Mouse (Mus musculus): ENCODE data around the gene Nf2. TPM values are rescaled to one million over a fixed set of nuclear protein-coding genes. Genes with fewer than 3 reads are reported as not detected.

The Nf2 gene
- polyA plus RNA-seq, 1 experiment from 2014 or later, result 68.1 TPM

Small RNA genes within 50 kb of the gene (microRNA-seq; reads per million reads assigned to microRNA genes)
- gene Mir6918, result 0.83 reads per million

Other genes starting within 250 kb of the Nf2 start
- gene Gm11032, start 229.5 kb downstream of the Nf2 start, polyA plus RNA-seq (2015; fragmentation: Nextera tagmentation; extraction: Ambion mirVana), result not detected in 2 replicates
- 18.4 and 20.6 TPM in 2 replicates for gene Ascc2, start 211.8 kb downstream of the Nf2 start, polyA plus RNA-seq (2015; fragmentation: Nextera tagmentation; extraction: Ambion mirVana)
- gene Uqcr10, start 145.2 kb downstream of the Nf2 start, polyA plus RNA-seq (2015; fragmentation: Nextera tagmentation; extraction: Ambion mirVana), result 662 and 774 TPM in 2 replicates
- gene Zmat5, start 144.9 kb downstream of the Nf2 start, polyA plus RNA-seq (2015; fragmentation: Nextera tagmentation; extraction: Ambion mirVana), result 63.5 and 64.1 TPM in 2 replicates
- 1.5 and 2.0 TPM in 2 replicates for gene Cabp7, start 102.8 kb downstream of the Nf2 start, polyA plus RNA-seq (2015; fragmentation: Nextera tagmentation; extraction: Ambion mirVana)
- 131 and 134 TPM in 2 replicates for gene Nipsnap1, start 24.4 kb upstream of the Nf2 start, polyA plus RNA-seq (2015; fragmentation: Nextera tagmentation; extraction: Ambion mirVana)
- 45.2 and 49.5 TPM in 2 replicates for gene Thoc5, start 45.8 kb upstream of the Nf2 start, polyA plus RNA-seq (2015; fragmentation: Nextera tagmentation; extraction: Ambion mirVana)
- gene Nefh, start 98.5 kb upstream of the Nf2 start, polyA plus RNA-seq (2015; fragmentation: Nextera tagmentation; extraction: Ambion mirVana), result 11.9 and 14.3 TPM in 2 replicates
- gene Ap1b1, start 137.3 kb upstream of the Nf2 start, polyA plus RNA-seq (2015; fragmentation: Nextera tagmentation; extraction: Ambion mirVana), result 102 and 116 TPM in 2 replicates
- gene Rasl10a, start 208.6 kb upstream of the Nf2 start, polyA plus RNA-seq (2015; fragmentation: Nextera tagmentation; extraction: Ambion mirVana), result 2.0 TPM in 2 replicates
- 19.1 and 21.6 TPM in 2 replicates for gene Gas2l1, start 215.8 kb upstream of the Nf2 start, polyA plus RNA-seq (2015; fragmentation: Nextera tagmentation; extraction: Ambion mirVana)
- 43.3 and 45.0 TPM in 2 replicates for gene Rhbdd3, start 249.4 kb upstream of the Nf2 start, polyA plus RNA-seq (2015; fragmentation: Nextera tagmentation; extraction: Ambion mirVana)
- gene Ewsr1, start 249.7 kb upstream of the Nf2 start, polyA plus RNA-seq (2015; fragmentation: Nextera tagmentation; extraction: Ambion mirVana), result 520 and 571 TPM in 2 replicates